Mouse (Mus musculus) thymus, postnatal 25 days (tissue): Measurements from ENCODE around the gene Rnf185.
A peak's percentile ranks its signal among the peaks of the same experiment; 100 is the strongest.

Experiments
- DNase-seq: peaks from one replicate; pipeline ENCODE4 v3.0.0; 2022

The Rnf185 gene

GRCm38 (mm10) chr11:3390789-3391188, 61.4 kb downstream of the Rnf185 start:
- no peak for DNase-seq

- no peak for DNase-seq
These were observed 62.2 kb downstream of the Rnf185 start for GRCm38 (mm10) chr11:3389996-3390395.

DNA sequence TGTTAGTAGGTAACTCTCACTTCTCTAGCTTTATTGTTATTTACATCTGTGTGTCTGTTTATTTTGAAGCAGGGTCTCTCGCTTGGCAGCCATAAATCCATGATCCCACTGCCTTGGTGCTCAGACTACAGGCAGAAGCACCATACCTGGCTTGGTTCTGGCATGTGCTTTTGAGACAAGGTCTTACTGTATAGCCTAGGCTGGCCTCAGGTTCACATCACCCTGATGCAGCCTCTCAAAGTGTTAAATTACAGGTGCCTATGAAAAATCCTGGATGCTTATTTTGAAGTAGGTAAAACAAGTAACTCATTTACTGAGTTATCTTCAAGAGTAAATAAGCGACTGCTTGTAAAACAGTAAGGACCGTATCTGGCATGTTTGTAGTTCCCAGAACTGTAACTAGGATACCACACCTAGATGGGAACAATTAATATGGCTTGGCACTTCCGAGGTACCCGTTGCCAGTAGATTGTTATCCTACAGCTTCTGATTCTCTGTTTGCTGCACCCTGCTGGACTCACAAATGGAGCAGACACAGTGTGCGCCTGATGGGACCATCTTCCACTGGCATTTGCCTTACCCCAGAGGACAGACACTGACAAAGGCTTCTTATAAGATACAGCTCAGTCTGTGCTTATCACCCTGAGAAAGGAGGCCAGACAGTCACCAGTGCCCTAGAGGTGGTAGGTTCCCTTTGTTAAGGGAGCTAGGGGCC, 64.5 kb downstream of the Rnf185 start:
- DNase-seq, result no peak

GRCm38 (mm10) chr11:3386941-3387368, 65.2 kb downstream of the Rnf185 start:
- DNase-seq, result peak; percentile 88

- peak; percentile 20 for DNase-seq
These were observed 69.3 kb downstream of the Rnf185 start for GRCm38 (mm10) chr11:3382602-3383594.

DNA sequence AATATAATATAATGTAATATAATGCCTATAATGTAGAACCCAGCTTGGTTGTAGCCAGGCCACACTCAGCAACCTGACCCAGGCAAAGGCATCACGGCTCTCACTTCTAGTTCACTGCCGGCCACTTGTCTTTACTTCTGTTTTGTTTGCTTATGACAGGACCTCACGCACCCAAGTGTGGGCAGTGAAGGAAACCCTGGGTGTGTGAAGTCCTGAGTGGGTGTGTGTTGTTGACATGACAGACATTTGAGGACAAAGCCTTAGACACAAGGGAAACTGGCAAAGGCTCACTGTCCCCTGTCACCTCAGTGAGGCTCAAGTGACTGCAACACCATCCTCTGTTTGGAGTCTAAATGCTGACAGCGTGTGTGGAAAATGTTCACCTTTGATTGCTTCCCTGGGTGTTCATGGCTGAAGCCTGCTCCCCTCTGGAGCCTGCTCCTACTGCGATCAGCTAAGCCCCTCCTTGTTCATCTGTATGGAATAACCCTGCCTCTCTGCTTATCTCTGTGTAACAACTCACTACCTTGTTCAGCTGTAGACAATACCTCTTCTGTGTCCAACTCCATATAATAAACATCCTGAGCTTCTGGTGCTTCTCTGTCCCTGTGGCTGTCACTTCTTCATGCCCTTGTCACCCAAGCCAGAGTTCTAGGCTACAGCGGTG, 70.9 kb downstream of the Rnf185 start:
- no peak for DNase-seq

DNA sequence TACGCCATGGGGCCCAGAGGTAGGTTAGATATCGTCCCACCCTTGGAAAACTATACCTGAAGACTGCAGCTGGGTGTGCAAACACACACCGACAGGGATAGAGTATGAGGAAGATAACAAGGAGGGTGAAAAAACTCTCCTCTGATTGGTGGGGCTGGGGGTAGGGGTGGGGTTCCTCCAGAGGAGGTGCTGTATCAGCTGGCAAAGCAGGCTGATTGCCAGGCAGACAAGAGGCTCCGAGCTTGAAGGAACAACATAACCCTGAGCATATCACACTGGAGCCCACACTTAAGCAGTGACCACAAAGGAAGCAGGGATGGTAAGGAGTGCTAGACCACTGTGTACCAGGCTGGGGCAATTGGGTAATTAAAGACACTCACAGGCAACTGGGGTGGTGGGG, 72.7 kb downstream of the Rnf185 start:
- DNase-seq, result no peak

DNA sequence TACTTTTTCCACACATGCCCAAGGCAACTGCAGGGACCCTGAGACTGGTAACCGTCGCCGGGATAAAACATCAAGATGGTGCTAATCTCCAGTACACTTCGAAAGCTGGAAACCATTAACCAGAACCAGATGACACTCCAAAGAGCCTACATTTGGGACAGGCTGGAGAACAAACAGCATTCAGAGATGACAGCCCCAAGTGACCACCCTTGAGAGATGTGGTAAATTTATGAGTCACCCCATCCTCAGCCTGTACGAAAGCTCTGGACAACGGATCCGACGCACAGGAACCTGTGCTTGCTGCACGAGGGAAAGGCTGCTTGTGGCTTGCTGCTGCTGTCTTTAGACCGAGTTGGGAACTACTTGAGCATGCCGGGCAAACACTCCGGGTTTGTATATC, 77.4 kb downstream of the Rnf185 start:
- no peak for DNase-seq

- DNase-seq, result no peak
These were observed 77.9 kb downstream of the Rnf185 start for GRCm38 (mm10) chr11:3374293-3374645.

GRCm38 (mm10) chr11:3373591-3374292, 78.4 kb downstream of the Rnf185 start:
- DNase-seq, result no peak

GRCm38 (mm10) chr11:3371599-3372295, 80.4 kb downstream of the Rnf185 start:
- DNase-seq, result no peak

DNA sequence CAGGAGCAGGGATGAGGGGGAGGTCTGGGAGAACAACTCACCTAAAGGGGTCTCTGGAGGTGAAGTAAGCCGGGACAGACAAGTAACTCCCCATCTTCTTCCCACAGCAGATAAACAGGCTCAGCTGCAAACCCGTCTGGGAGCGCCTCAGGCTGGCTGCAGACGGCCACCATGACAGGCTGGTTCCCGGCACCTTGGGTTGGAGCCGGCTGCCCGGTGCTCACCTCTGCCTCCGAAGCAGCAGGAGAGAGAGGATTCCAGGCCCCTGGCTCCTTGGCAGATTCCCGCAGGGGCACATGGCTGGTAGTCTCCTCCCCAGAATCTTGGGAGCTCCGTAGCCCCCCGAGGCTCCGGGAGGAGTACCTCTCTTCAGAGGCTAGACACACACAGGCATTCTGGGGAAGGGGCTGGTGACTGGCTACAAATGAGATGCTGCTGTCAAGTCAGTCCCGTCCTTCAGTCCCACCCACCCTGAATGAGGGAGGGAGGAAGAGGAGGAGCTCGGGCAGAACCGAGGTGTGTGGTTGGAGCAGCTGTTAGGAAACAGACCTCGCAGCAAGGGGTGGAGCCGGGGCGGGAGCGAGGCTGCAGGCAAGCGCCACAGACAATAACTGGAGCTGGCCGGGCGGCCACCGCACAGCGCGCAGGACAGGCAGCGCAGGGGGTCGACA, 81.1 kb downstream of the Rnf185 start:
- DNase-seq, result peak; percentile 68

DNA sequence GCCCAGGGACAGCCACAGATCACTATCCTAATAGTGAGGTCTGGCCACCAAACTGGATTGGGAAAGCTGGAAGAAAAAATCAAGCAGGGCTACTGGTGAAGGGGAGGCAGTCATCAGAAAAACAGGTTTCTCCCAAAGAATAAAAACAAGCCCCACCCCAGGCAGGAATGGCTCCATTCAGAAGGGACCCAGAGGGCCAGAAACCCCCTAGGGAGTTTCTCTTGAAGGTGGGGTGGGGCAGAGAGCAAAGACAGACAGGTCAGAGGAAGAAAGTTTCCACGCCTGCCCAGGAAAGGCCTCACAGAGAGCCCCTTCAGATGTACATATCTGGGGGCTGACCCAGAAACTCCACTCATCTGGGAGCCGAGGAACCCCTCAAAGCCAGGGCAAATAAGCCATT, 82.0 kb downstream of the Rnf185 start:
- DNase-seq, result no peak

GRCm38 (mm10) chr11:3369449-3369848, 82.7 kb downstream of the Rnf185 start:
- DNase-seq, result no peak

DNA sequence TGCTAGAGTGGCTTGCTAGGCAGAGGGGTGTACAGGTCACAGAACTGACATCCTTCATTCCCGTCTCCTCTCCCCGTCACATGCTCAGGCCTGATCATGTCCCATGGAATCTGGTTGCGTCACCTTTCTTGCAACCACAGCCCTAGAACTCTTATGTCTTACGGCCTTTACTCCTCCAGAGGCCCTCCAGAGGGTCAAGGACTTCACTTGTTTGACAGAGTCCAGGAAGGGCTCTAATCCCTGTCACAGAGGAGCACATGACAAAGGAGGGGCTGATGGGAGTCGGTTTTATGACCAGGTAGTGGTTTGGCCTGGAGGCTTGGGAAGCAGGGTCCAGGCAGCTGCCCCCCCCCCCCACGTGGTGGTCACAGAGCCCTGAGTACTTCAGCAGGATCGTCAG, 83.2 kb downstream of the Rnf185 start:
- no peak for DNase-seq

DNA sequence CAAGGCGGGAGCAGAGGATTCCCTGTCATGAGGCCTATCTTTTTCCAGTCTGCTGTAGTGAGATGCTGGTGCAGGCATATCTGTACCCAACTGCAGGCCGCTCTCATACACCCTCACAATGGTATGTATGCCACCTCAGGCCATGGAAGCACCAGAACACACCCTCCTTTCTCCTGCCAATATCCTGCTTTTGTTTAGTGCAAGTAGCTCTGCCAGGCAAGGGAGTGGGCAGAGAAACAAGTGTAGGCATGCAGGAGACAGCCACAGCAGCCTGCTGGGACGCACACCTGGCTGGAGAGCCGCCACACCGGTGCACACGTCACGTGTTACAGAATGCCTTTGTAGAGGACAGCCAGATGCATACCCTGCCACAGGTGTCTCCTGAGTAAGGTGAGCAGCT, 85.8 kb downstream of the Rnf185 start:
- no peak for DNase-seq
